Mouse (Mus musculus) testis, adult 2 months (tissue): ENCODE measurements at regions not wholly inside any gene's neighbourhood (a gene's known extent, or its start where the extent isn't known, plus 50 kb on each side); places are given as distances from the start of the nearest gene placed in this dataset.

ENCODE experiments used
- CTCF ChIP-seq: fragments of 200-500 bp; IDR thresholded peaks from 2 replicates; pipeline ENCODE4 v1.5.1; 2012; ENCODE audit warnings: low read depth, mild to moderate bottlenecking, inconsistent platforms, low read length, moderate library complexity; ENCODE audit not compliant: control insufficient read depth, insufficient read depth, insufficient replicate concordance
- POLR2A ChIP-seq: fragments of 200-500 bp; IDR thresholded peaks from 2 replicates; pipeline ENCODE4 v1.6.1; 2012; ENCODE audit warnings: low read depth, mild to moderate bottlenecking, inconsistent platforms, low read length, moderate library complexity; ENCODE audit not compliant: control insufficient read depth

DNA sequence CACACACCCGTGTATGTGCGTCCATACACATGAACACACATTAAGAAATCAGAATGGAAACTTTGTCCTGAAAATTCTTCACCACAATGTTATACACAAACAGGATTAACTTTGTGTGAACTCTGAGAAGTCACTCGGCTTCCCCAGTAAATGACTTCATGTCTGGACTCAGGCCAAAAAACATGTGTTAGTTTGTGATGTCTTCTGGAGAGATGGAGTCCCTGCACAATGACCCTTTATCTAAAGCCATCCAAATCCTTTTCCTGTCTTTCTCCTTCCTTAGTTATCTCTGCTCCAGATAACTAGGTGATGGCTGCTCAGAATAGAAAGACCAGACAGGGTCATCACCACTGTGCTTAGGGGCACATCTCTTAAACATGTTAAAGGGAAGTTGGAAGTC lies 306.8 kb upstream of the A1bg start:
- TF ChIP-seq CTCF (no peak), POLR2A (no peak)
